Mouse (Mus musculus) liver, embryonic 11.5 days (tissue): Measurements from ENCODE around the gene Lsm2. TPM values are rescaled to one million over a fixed set of nuclear protein-coding genes. Genes with fewer than 3 reads are reported as not detected.
A peak's percentile ranks its signal among the peaks of the same experiment; 100 is the strongest.

Experiments
- ATAC-seq: fragments of 200-750 bp; cut with Nextera tagmentation; replicated peaks from 2 replicates; pipeline ENCODE4 v1.8.0; 2017; ENCODE audit warnings: moderate number of reproducible peaks, mild to moderate bottlenecking, moderate TSS enrichment, moderate library complexity; ENCODE audit not compliant: low FRiP score
- DNase-seq: peaks from one replicate; pipeline ENCODE4 v3.0.0-alpha.2; 2017; ENCODE audit warnings: low spot score
- H3K27ac ChIP-seq: fragments of 300-500 bp; sonication (generic); 2 replicates; pipeline ENCODE4 v1.5.1; 2014; ENCODE audit warnings: mild to moderate bottlenecking, low read depth, low read length, control low read depth
- H3K27me3 ChIP-seq: fragments of 300-500 bp; sonication (generic); replicated peaks from 2 replicates; pipeline ENCODE4 v1.6.1; 2014; ENCODE audit warnings: low read length, mixed read lengths; ENCODE audit not compliant: control insufficient read depth, insufficient read depth
- H3K36me3 ChIP-seq: fragments of 300-500 bp; sonication (generic); 2 replicates; pipeline ENCODE4 v1.6.1; 2014; ENCODE audit warnings: mild to moderate bottlenecking, low read length, moderate library complexity, mixed read lengths; ENCODE audit not compliant: control insufficient read depth, insufficient read depth
- H3K4me1 ChIP-seq: fragments of 300-500 bp; sonication (generic); replicated peaks from 2 replicates; pipeline ENCODE4 v1.6.1; 2014; ENCODE audit warnings: low read length, mixed read lengths; ENCODE audit not compliant: control insufficient read depth, insufficient read depth
- H3K4me2 ChIP-seq: fragments of 300-500 bp; sonication (generic); 2 replicates; pipeline ENCODE4 v1.6.1; 2014; ENCODE audit warnings: mild to moderate bottlenecking, control low read depth, moderate library complexity
- H3K4me3 ChIP-seq: fragments of 300-500 bp; sonication (generic); 2 replicates; pipeline ENCODE4 v1.5.1; 2014; ENCODE audit warnings: low read depth, low read length, control low read depth
- H3K9ac ChIP-seq: fragments of 300-500 bp; sonication (generic); 2 replicates; pipeline ENCODE4 v1.6.1; 2014; ENCODE audit warnings: low read depth, low read length, control low read depth
- H3K9me3 ChIP-seq: fragments of 300-500 bp; sonication (generic); 2 replicates; pipeline ENCODE4 v1.6.1; 2016; ENCODE audit warnings: low read length, inconsistent platforms, mixed read lengths; ENCODE audit not compliant: control insufficient read depth
- WGBS: fragments of 180-500 bp; shearing (Covaris S2); extraction: QIAGEN DNeasy Blood & Tissue Kit; methylation state at CpG from one replicate; pipeline ENCODE4 v1.1.7; 2014; 5-methylcytosine and 5-hydroxymethylcytosine counted together
- polyA plus RNA-seq: library from polyadenylated mRNA; unstranded; fragments of >200 nt; fragmentation: Nextera tagmentation; extraction: Ambion mirVana; gene quantifications from 2 replicates; pipeline ENCODE4 v1.2.1, GENCODE M21; 2014

Lsm2 gene
- polyA plus RNA-seq, 1 experiment from 2014 or later: 315 TPM

- Histone ChIP-seq H3K27me3 (no peaks in the 10 kb centered on the region), H3K4me1 (peaks cover 41% of the 10 kb centered on the region), H3K4me2 (no peak overlapping the region), H3K36me3 (peaks cover 14% of the 10 kb centered on the region), H3K27ac (no peak overlapping the region), H3K9me3 (no peaks in the 10 kb centered on the region), H3K4me3 (no peak overlapping the region), H3K9ac (no peak overlapping the region)
- DNase-seq (peak; percentile 32), ATAC-seq (no peak)
- 85% methylated on average over 8 of the region's 8 CpGs for whole genome bisulfite sequencing
Observed at GRCm38 (mm10) chr17:35020551-35020950, 38.9 kb downstream of the Lsm2 start.

DNA sequence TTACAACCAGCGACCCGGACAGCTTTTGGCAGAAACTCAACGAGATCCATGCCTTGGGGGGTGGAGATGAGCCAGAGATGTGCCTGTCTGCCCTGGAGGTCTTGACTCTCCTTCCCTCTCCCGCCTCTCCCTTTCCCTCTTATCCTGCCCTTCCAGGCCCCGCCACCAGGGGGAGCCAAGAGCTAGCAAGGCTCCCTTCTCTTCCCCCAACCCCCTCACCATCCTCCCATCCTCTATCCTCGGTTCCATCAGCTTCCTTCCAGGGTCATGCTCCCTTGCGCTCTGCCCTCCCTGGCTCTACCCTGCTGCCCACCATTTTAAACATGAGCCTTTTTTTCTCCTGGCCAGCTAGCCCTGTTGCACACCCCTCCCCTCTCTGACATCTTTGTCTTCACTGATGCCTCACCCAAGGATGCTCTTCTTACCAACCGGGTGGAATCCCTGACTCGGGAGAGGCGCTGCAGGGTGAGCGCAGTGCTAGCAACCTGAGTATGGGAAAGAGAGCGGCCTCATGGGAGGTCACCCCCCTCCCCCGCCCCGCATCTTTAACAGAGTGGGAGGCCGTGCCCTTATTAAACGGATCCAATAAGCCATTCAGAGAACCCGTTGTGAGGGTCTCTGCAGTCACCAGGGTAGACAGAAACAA is 39.6 kb downstream of the Lsm2 start:
- Histone ChIP-seq H3K4me3 (peak overlapping the region; percentile 7), H3K4me1 (peaks cover 40% of the 10 kb centered on the region), H3K9me3 (no peaks in the 10 kb centered on the region), H3K4me2 (peak overlapping the region; percentile 57), H3K27ac (peak overlapping the region; percentile 53), H3K36me3 (peaks cover 6% of the 10 kb centered on the region), H3K27me3 (no peaks in the 10 kb centered on the region), H3K9ac (no peak overlapping the region)
- 6% methylated on average over 17 of the region's 17 CpGs for WGBS
- ATAC-seq (peak; percentile 29), DNase-seq (peak; percentile 87)

GRCm38 (mm10) chr17:35021842-35022477 is 40.3 kb downstream of the Lsm2 start:
- Histone ChIP-seq H3K36me3 (no peaks in the 10 kb centered on the region), H3K27me3 (no peaks in the 10 kb centered on the region), H3K27ac (peak overlapping the region; percentile 66), H3K4me2 (peak overlapping the region; percentile 57), H3K9me3 (no peaks in the 10 kb centered on the region), H3K4me1 (peaks cover 42% of the 10 kb centered on the region), H3K9ac (no peak overlapping the region), H3K4me3 (no peak overlapping the region)
- ATAC-seq: peak; percentile 89
- peak; percentile 65 for DNase-seq
- 10% methylated on average over 6 of the region's 6 CpGs for WGBS

- peak; percentile 36 for DNase-seq
- ATAC-seq: no peak
Observed at GRCm38 (mm10) chr17:35022541-35023060, 40.9 kb downstream of the Lsm2 start.

GRCm38 (mm10) chr17:35023221-35023620 is 41.6 kb downstream of the Lsm2 start:
- H3K36me3 ChIP-seq: no peaks in the 10 kb centered on the region

More at GRCm38 (mm10) chr17:35022541-35023060, 40.9 kb downstream of the Lsm2 start:
- H3K9me3 ChIP-seq: no peaks in the 10 kb centered on the region
- no peak overlapping the region for H3K4me3 ChIP-seq
- H3K4me2 ChIP-seq: no peak overlapping the region; the same call in 1 of the 2 replicates
- H3K9ac ChIP-seq: no peak overlapping the region
- 77% methylated on average over 8 of the region's 8 CpGs for WGBS
- no peaks in the 10 kb centered on the region for H3K36me3 ChIP-seq
- H3K27me3 ChIP-seq: no peaks in the 10 kb centered on the region
- H3K27ac ChIP-seq: peak overlapping the region; percentile 69
- H3K4me1 ChIP-seq: peaks cover 47% of the 10 kb centered on the region

GRCm38 (mm10) chr17:35023756-35024155 is 42.1 kb downstream of the Lsm2 start:
- DNase-seq (no peak), ATAC-seq (no peak)
- no peaks in the 10 kb centered on the region for H3K27me3 ChIP-seq
- peak overlapping the region; percentile 41; the same call in 1 of the 2 replicates for H3K27ac ChIP-seq
- no peaks in the 10 kb centered on the region for H3K36me3 ChIP-seq
- no peaks in the 10 kb centered on the region for H3K9me3 ChIP-seq
- no peak overlapping the region for H3K9ac ChIP-seq
- WGBS: 36% methylated on average over 4 of the region's 4 CpGs
- H3K4me2 ChIP-seq: peak overlapping the region; percentile 12; the same call in 1 of the 2 replicates
- H3K4me1 ChIP-seq: peaks cover 55% of the 10 kb centered on the region
- H3K4me3 ChIP-seq: no peak overlapping the region

More at GRCm38 (mm10) chr17:35023221-35023620, 41.6 kb downstream of the Lsm2 start:
- Histone ChIP-seq H3K9me3 (no peaks in the 10 kb centered on the region), H3K27ac (peak overlapping the region; percentile 41; the same call in 1 of the 2 replicates), H3K9ac (no peak overlapping the region), H3K27me3 (no peaks in the 10 kb centered on the region), H3K4me2 (peak overlapping the region; percentile 12; the same call in 1 of the 2 replicates), H3K4me3 (no peak overlapping the region), H3K4me1 (peaks cover 53% of the 10 kb centered on the region)
- WGBS: 83% methylated on average over 5 of the region's 5 CpGs
- DNase-seq: no peak
- ATAC-seq: no peak

DNA sequence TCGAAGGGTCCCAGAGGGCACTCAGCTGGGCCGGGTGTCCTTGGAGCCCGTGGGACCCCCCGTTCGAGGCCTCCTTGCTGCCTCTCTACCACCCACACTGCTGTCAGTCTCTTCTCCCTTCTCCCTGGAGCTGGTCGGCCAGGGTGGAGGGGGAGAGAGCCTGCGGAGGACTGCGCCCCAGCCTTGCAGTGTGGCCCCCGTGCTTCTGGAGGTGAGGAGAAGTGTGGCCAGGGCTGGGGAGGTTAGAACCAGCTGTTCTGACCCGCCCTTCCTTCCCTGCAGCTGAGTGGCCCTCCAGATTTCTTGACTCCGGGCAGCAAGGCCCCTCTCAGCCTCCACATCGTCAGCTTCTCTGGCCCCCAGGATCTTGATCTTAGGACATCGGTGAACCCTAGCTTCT is 42.6 kb downstream of the Lsm2 start:
- 54% methylated on average over 13 of the region's 13 CpGs for WGBS
- no peak overlapping the region for H3K4me3 ChIP-seq
- ATAC-seq: no peak
- no peak overlapping the region for H3K4me2 ChIP-seq
- H3K27me3 ChIP-seq: no peaks in the 10 kb centered on the region
- no peaks in the 10 kb centered on the region for H3K9me3 ChIP-seq
- no peaks in the 10 kb centered on the region for H3K36me3 ChIP-seq
- H3K4me1 ChIP-seq: peaks cover 55% of the 10 kb centered on the region
- no peak overlapping the region for H3K9ac ChIP-seq
- H3K27ac ChIP-seq: no peak overlapping the region
- DNase-seq: no peak

DNA sequence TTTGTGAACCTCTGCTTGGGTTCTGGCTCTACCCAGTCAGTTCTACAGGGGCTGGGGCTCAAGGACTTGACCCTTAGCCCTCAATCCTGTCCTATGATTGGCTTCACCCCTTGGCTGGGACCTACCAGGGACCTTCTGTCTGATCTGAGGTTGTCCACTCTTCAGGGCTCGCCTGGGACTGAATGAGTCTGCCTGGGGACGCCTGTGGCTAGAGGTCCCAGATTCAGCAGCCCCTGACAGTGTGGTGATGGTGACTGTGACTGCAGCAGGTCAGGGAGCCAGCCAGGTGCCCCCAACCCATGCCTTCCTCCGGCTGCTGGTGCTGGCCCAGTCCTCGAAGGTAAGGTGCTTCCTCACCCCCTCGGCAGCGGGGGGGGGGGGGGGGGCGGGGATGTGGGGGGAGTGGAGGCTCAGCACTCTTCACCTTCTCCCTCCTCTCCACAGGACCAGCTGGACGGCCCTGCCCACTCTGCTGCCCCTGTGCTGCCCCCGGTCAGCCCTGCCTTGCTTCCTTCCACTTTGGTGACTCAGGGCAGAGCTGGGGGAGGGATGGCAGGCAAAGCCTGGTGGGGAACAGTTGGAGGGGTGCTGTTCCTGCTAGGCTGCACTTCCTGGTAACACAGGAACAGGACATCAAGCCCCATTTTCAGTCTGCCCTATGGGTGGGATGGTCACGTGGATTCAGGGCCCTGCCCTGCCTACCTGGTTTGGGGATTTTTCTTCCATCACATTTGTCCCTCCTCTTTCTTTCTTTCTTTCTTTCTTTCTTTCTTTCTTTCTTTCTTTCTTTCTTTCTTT is 43.2 kb downstream of the Lsm2 start:
- H3K36me3 ChIP-seq: no peaks in the 10 kb centered on the region

More for the DNA sequence above, 43.2 kb downstream of the Lsm2 start:
- no peak overlapping the region for H3K9ac ChIP-seq
- no peaks in the 10 kb centered on the region for H3K27me3 ChIP-seq
- no peak for DNase-seq
- H3K4me3 ChIP-seq: no peak overlapping the region
- H3K27ac ChIP-seq: no peak overlapping the region
- no peak for ATAC-seq
- WGBS: 60% methylated on average over 8 of the region's 10 CpGs
- no peaks in the 10 kb centered on the region for H3K9me3 ChIP-seq
- H3K4me2 ChIP-seq: no peak overlapping the region
- H3K4me1 ChIP-seq: peaks cover 62% of the 10 kb centered on the region
